Mouse (Mus musculus) hindbrain, embryonic 11.5 days (tissue): Measurements from ENCODE around the gene Rfx7. TPM values are rescaled to one million over a fixed set of nuclear protein-coding genes. Genes with fewer than 3 reads are reported as not detected.
"Not testable (repeated sequence)": the region's sequence is repeated elsewhere in the genome, so short reads cannot be mapped to it uniquely, and the experiment has no call there.

Experiments
- ATAC-seq: fragments of 200-750 bp; cut with Nextera tagmentation; 2 replicates; pipeline ENCODE4 v1.8.0; 2017; ENCODE audit warnings: mild to moderate bottlenecking, moderate TSS enrichment, moderate library complexity; ENCODE audit not compliant: low FRiP score
- DNase-seq: peaks from one replicate; pipeline ENCODE4 v3.0.0-alpha.2; 2015; ENCODE audit warnings: low spot score
- H3K27ac ChIP-seq: fragments of 300-500 bp; sonication (generic); 2 replicates; pipeline ENCODE4 v1.5.1; 2014; ENCODE audit warnings: mild to moderate bottlenecking, low read depth, low read length
- H3K27me3 ChIP-seq: fragments of 300-500 bp; sonication (generic); 2 replicates; pipeline ENCODE4 v1.6.1; 2014; ENCODE audit warnings: mild to moderate bottlenecking, low read length, moderate library complexity, mixed read lengths; ENCODE audit not compliant: control insufficient read depth, insufficient read depth
- H3K36me3 ChIP-seq: fragments of 300-500 bp; sonication (generic); 2 replicates; pipeline ENCODE4 v1.6.1; 2014; ENCODE audit warnings: mild to moderate bottlenecking, low read length, moderate library complexity, mixed read lengths; ENCODE audit not compliant: control insufficient read depth, insufficient read depth
- H3K4me1 ChIP-seq: fragments of 300-500 bp; sonication (generic); replicated peaks from 2 replicates; pipeline ENCODE4 v1.6.1; 2014; ENCODE audit warnings: low read length, mixed read lengths; ENCODE audit not compliant: control insufficient read depth, insufficient read depth
- H3K4me2 ChIP-seq: fragments of 300-500 bp; sonication (generic); replicated peaks from 2 replicates; pipeline ENCODE4 v1.6.1; 2014; ENCODE audit warnings: mild to moderate bottlenecking, low read depth, low read length
- H3K4me3 ChIP-seq: fragments of 300-500 bp; sonication (generic); 2 replicates; pipeline ENCODE4 v1.5.1; 2014; ENCODE audit warnings: low read depth, low read length
- H3K9ac ChIP-seq: fragments of 300-500 bp; sonication (generic); 2 replicates; pipeline ENCODE4 v1.6.1; 2014; ENCODE audit warnings: low read depth, low read length
- H3K9me3 ChIP-seq: fragments of 300-500 bp; sonication (generic); 2 replicates; pipeline ENCODE4 v1.6.1; 2016; ENCODE audit warnings: low read length; ENCODE audit not compliant: control insufficient read depth
- WGBS: fragments of 180-500 bp; shearing (Covaris S2); extraction: QIAGEN DNeasy Blood & Tissue Kit; methylation state at CpG from one replicate; pipeline ENCODE4 v1.1.7; 2014; 5-methylcytosine and 5-hydroxymethylcytosine counted together
- polyA plus RNA-seq: library from polyadenylated mRNA; unstranded; fragments of >200 nt; fragmentation: Nextera tagmentation; extraction: Ambion mirVana; gene quantifications from 2 replicates; pipeline ENCODE4 v1.2.1, GENCODE M21; 2014

Gene Rfx7
- polyA plus RNA-seq, 1 experiment from 2014 or later = 26.4 TPM

DNA sequence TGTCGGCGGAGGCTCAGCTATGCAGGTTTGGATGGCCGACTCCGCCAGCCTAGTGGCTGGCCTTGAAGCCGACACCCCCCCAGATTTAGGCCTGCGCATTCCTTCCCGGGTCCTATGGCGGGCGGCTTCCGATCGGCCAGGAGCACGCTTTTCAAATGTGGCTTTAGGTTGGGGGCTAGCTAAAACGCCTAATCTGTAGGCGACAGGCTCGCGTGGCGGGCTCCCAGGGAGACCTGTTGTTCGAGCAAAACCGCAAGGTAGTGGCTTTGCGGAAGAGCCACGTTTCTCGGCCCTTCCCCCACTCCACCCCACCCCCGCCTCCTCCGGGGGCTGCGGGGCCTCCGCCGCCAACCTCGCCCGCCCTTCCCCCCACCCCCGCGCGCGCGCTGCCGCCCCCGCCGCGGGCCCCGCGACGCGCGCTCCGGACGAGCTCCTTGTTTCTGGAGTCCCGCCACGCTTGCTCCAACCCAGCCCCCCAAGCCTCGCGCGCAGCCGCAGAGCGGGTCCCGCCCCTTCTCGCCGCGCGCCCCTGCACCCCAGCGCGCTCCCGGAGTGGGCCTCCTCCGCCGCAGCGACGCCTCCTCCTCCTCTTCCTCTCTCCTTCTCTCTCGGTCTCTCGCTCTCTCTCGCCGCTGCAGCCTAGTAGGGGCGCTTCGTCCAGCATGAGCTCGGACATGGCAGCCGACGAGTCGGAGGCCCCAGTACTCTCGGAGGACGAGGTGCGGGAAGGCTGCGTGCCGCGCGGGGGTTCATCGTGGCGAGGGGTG, 130.0 kb downstream of the Rfx7 start, which contains the start of gene Nedd4:
TSS of gene Nedd4 (plus strand) at position 452 of the 767 bp plus-strand sequence.
- ATAC-seq (peak; percentile 90), DNase-seq (peak; percentile 97)
- under 1% methylated on average over 49 of the region's 83 CpGs for WGBS
- Histone ChIP-seq H3K9ac (peak within 1 kb of the TSS; percentile 99), H3K36me3 (peaks cover 4% of the 10 kb centered on the region; the same call in 1 of the 2 replicates), H3K9me3 (no peaks in the 10 kb centered on the region), H3K4me2 (peak within 1 kb of the TSS; percentile 66), H3K4me3 (peak within 1 kb of the TSS; percentile 99), H3K4me1 (peaks cover 11% of the 10 kb centered on the region), H3K27me3 (no peaks in the 10 kb centered on the region), H3K27ac (peak within 1 kb of the TSS; percentile 99)

- no peaks in the 10 kb centered on the region for H3K9me3 ChIP-seq
- peak; percentile 53; the same call in 1 of the 2 replicates for ATAC-seq
- peak overlapping the region; percentile 99 for H3K9ac ChIP-seq
- peaks cover 4% of the 10 kb centered on the region; the same call in 1 of the 2 replicates for H3K36me3 ChIP-seq
- H3K27me3 ChIP-seq = no peaks in the 10 kb centered on the region
- H3K4me2 ChIP-seq = peak overlapping the region; percentile 66
- under 1% methylated on average over 46 of the region's 55 CpGs for WGBS
- H3K27ac ChIP-seq = peak overlapping the region; percentile 99
- DNase-seq = peak; percentile 88
- peak overlapping the region; percentile 99 for H3K4me3 ChIP-seq
- peaks cover 12% of the 10 kb centered on the region for H3K4me1 ChIP-seq
Measured at GRCm38 (mm10) chr9:72662691-72663533, 130.9 kb downstream of the Rfx7 start.

- Histone ChIP-seq H3K9ac (peak overlapping the region; percentile 99), H3K4me2 (peak overlapping the region; percentile 66), H3K4me1 (peaks cover 12% of the 10 kb centered on the region), H3K27me3 (no peaks in the 10 kb centered on the region), H3K4me3 (peak overlapping the region; percentile 99), H3K36me3 (peaks cover 4% of the 10 kb centered on the region; the same call in 1 of the 2 replicates), H3K9me3 (no peaks in the 10 kb centered on the region), H3K27ac (peak overlapping the region; percentile 99)
- no peak for ATAC-seq
- no peak for DNase-seq
- 11% methylated on average over 10 of the region's 10 CpGs for WGBS
Measured at GRCm38 (mm10) chr9:72663534-72663918, 131.5 kb downstream of the Rfx7 start.

GRCm38 (mm10) chr9:72664409-72665351, 132.6 kb downstream of the Rfx7 start:
- peak overlapping the region; percentile 99 for H3K9ac ChIP-seq
- no peaks in the 10 kb centered on the region for H3K27me3 ChIP-seq
- peaks cover 12% of the 10 kb centered on the region for H3K4me1 ChIP-seq
- no peaks in the 10 kb centered on the region for H3K9me3 ChIP-seq
- H3K4me3 ChIP-seq = peak overlapping the region; percentile 99
- H3K4me2 ChIP-seq = peak overlapping the region; percentile 66
- WGBS = 52% methylated on average over 12 of the region's 12 CpGs
- peak overlapping the region; percentile 79 for H3K27ac ChIP-seq
- peaks cover 4% of the 10 kb centered on the region; the same call in 1 of the 2 replicates for H3K36me3 ChIP-seq
- ATAC-seq (no peak), DNase-seq (no peak)

GRCm38 (mm10) chr9:72665517-72665916, 133.5 kb downstream of the Rfx7 start:
- Histone ChIP-seq H3K4me3 (0 out of 2 replicates have a peak overlapping the region, but pooled peaks have one; percentile 99), H3K9me3 (no peaks in the 10 kb centered on the region), H3K27ac (peak overlapping the region; percentile 79; the same call in 1 of the 2 replicates), H3K27me3 (no peaks in the 10 kb centered on the region), H3K4me1 (peaks cover 12% of the 10 kb centered on the region), H3K9ac (0 out of 2 replicates have a peak overlapping the region, but pooled peaks have one; percentile 19), H3K4me2 (peak overlapping the region; percentile 66), H3K36me3 (peaks cover 9% of the 10 kb centered on the region)
- peak; percentile 56 for DNase-seq
- 30% methylated on average over 7 of the region's 7 CpGs for WGBS
- no peak for ATAC-seq

- H3K4me3 ChIP-seq = not testable (repeated sequence)
Measured at GRCm38 (mm10) chr9:72666352-72667021, 134.4 kb downstream of the Rfx7 start.

GRCm38 (mm10) chr9:72667126-72667525, 135.1 kb downstream of the Rfx7 start:
- Histone ChIP-seq H3K27ac (no peak overlapping the region), H3K9ac (no peak overlapping the region), H3K4me1 (peaks cover 12% of the 10 kb centered on the region), H3K4me3 (no peak overlapping the region), H3K36me3 (peaks cover 9% of the 10 kb centered on the region), H3K4me2 (no peak overlapping the region), H3K9me3 (no peaks in the 10 kb centered on the region), H3K27me3 (no peaks in the 10 kb centered on the region)
- DNase-seq = no peak
- no peak for ATAC-seq
- 90% methylated on average over 3 of the region's 3 CpGs for WGBS

More at GRCm38 (mm10) chr9:72666352-72667021, 134.4 kb downstream of the Rfx7 start:
- not testable (repeated sequence) for DNase-seq, H3K27me3 ChIP-seq, H3K36me3 ChIP-seq, ATAC-seq, H3K27ac ChIP-seq, H3K4me2 ChIP-seq, H3K9me3 ChIP-seq, H3K9ac ChIP-seq
- 85% methylated on average over 6 of the region's 8 CpGs for WGBS
- peaks cover 12% of the 10 kb centered on the region for H3K4me1 ChIP-seq
